Mouse (Mus musculus): ENCODE results near the gene Coq7. TPM values are rescaled to one million over a fixed set of nuclear protein-coding genes. Genes with fewer than 3 reads are reported as not detected.

The Coq7 gene
- polyA plus RNA-seq (2012; rRNA removed), result 31.3 and 33.5 TPM in 2 replicates

DNA sequence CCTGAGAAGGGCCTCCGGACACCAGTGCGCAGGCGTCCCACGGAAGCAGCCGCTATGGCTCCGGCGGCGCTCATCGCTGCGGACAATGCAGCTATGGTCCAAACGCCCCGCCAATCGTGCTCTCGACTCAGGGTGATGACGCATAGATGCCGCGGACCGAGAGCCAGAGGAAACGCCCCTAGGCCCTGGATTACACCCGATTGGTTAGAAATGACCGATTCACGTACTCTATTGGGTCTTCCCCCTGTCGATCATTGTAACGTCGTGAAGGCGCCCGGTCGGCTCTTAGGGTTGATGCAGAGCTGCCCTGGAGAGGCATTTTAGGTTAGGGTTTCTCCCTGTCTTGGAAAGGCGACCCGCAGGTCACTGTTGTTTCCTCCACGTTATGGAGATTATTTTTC is at the start of gene Coq7:
Gene Coq7 (minus strand): TSS at position 179 of the 401 bp plus-strand sequence.

DNA sequence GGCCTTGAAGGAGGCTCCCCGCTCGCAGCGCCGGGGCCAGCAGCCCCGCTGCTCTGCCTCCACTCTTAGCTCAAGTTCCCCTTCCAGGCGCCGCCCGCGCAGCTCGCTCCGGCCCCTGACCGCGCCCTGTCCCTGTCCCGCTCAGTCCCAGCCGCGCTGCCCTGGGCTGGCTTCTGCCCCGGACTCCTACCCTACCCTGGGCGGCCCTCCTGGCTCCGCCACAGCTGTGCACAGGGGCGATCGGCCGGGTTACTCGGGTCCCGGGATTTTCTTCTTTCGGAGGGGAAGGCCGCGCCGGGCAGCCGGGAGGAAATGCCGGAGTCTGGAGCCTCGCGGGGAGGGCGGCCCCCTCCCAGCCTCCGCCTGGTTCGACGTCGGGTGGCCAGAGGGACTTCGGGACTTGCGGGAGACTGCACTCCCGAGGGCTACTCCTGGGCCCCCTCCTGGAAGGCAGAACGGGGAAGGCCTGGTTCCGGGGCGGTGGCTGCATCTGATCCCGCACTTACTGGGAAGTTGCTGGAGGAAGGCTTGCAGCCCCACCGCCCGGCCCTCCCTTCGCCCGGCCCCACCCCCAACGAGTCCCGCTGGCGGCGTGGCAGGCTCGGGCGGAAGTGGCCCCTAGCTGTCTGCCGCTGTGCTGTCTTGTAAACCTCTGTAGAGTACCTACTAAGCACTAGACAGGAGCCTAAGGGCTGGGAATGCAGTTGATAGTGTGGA is 41.6 kb downstream of the Coq7 start, which contains the start of gene Itpripl2:
Gene Itpripl2 (minus strand): TSS at position 545 of the 717 bp plus-strand sequence.

Other genes with a start within 250 kb of the Coq7 start
- gene Syt17, start 85.1 kb downstream of the Coq7 start, polyA plus RNA-seq (2012; rRNA removed), result 1.2 and 1.3 TPM in 2 replicates
- gene Itpripl2, start 41.4 kb downstream of the Coq7 start, polyA plus RNA-seq (2012; rRNA removed), result 18.0 and 19.1 TPM in 2 replicates
- gene Tmc7, start 51.4 kb upstream of the Coq7 start, polyA plus RNA-seq (2012; rRNA removed), result 2.4 and 3.0 TPM in 2 replicates
- 4.0 and 4.9 TPM in 2 replicates for gene Tmc5, start 63.9 kb upstream of the Coq7 start, polyA plus RNA-seq (2012; rRNA removed)
- gene Gde1, start 172.4 kb upstream of the Coq7 start, polyA plus RNA-seq (2012; rRNA removed), result 333 and 1,310 TPM in 2 replicates
- gene Ccp110, start 179.2 kb upstream of the Coq7 start, polyA plus RNA-seq (2012; rRNA removed), result 0.31 and 0.32 TPM in 2 replicates
- gene Vps35l, start 206.9 kb upstream of the Coq7 start, polyA plus RNA-seq (2012; rRNA removed), result 10.6 and 11.6 TPM in 2 replicates

Data from stomach, adult 2 months (tissue).